Mouse (Mus musculus) testis, adult 2 months (tissue): ENCODE results near the gene Tnpo1.

Source experiments
- CTCF ChIP-seq: fragments of 200-500 bp; IDR thresholded peaks from 2 replicates; pipeline ENCODE4 v1.5.1; 2012; ENCODE audit warnings: low read depth, mild to moderate bottlenecking, inconsistent platforms, low read length, moderate library complexity; ENCODE audit not compliant: control insufficient read depth, insufficient read depth, insufficient replicate concordance
- POLR2A ChIP-seq: fragments of 200-500 bp; IDR thresholded peaks from 2 replicates; pipeline ENCODE4 v1.6.1; 2012; ENCODE audit warnings: low read depth, mild to moderate bottlenecking, inconsistent platforms, low read length, moderate library complexity; ENCODE audit not compliant: control insufficient read depth

GRCm38 (mm10) chr13:98942360-98942759 is 16.2 kb upstream of the Tnpo1 start:
- no peak for TF ChIP-seq CTCF
- TF ChIP-seq POLR2A, result no peak
